ENCODE assay signal across 9 mouse cellular contexts in genomic region chr1:58794705-58795104, GRCm38 (mm10). TPM values are rescaled to one million over a fixed set of nuclear protein-coding genes. Genes with fewer than 3 reads are reported as not detected.
A peak's percentile ranks its signal among the peaks of the same experiment; 100 is the strongest.
DNase-seq lines count a peak whose midpoint lies in the region; ATAC-seq and TF ChIP-seq lines count a peak whose summit lies in the region.
"Had no signal": no experiment of that assay in that cellular context is flagged by ENCODE, and none has a peak within 500 bp of the region (broad histone marks: within the 10 kb centered on the region; RNA-seq: fewer than 3 reads in every experiment).

No protein-coding gene starts in this region.

- H3K9me3 ChIP-seq in heart, embryonic 14.5 days (ENCODE audit: control insufficient read depth, low read length): peaks cover 4% of the 10 kb centered on the region; the same call in 1 of the 2 replicates
- peaks cover 4% of the 10 kb centered on the region; the same call in 1 of the 2 replicates for H3K9me3 ChIP-seq in limb, embryonic 12.5 days
- H3K9me3 ChIP-seq: midbrain, embryonic 15.5 days had no signal

- H3K27ac ChIP-seq in heart, embryonic 14.5 days (replicated peaks in 1 of 2; ENCODE audit: control insufficient read depth in 1 of 2, insufficient read depth in 1 of 2, low read depth in 2 of 2, low read length in 2 of 2): peak overlapping the region; percentile 46 to 62; a peak in 3 of 4 replicates
- peak overlapping the region; percentile 93; the same call in 1 of the 2 replicates for H3K27ac ChIP-seq in spleen, adult 2 months (ENCODE audit: insufficient read depth, low read length)
- H3K27ac ChIP-seq in limb, embryonic 12.5 days: no peak overlapping the region
- H3K27ac ChIP-seq: midbrain, embryonic 15.5 days had no signal

- no peak for TF ChIP-seq POLR2A in spleen, adult 2 months (IDR thresholded peaks at IDR 0.05; ENCODE audit: low read depth, low read length)

- H3K36me3 ChIP-seq in heart, embryonic 14.5 days (ENCODE audit: control insufficient read depth, insufficient read depth, low read length): peaks cover 11% of the 10 kb centered on the region; the same call in 1 of the 2 replicates
- peaks cover 7% of the 10 kb centered on the region; the same call in 1 of the 2 replicates for H3K36me3 ChIP-seq in spleen, adult 2 months (ENCODE audit: control insufficient read depth, insufficient read depth, low read length)
- H3K36me3 ChIP-seq in limb, embryonic 12.5 days: peaks cover 7% of the 10 kb centered on the region; the same call in 1 of the 2 replicates
- H3K36me3 ChIP-seq: midbrain, embryonic 15.5 days had no signal

- H3K4me3 ChIP-seq in heart, embryonic 14.5 days (ENCODE audit: control insufficient read depth in 1 of 2, insufficient read depth in 1 of 2, low read depth in 1 of 2, low read length in 2 of 2): peak overlapping the region; percentile 67 to 73
- H3K4me3 ChIP-seq in spleen, adult 2 months (ENCODE audit: extremely low read depth, insufficient read depth, insufficient read length): peak overlapping the region; percentile 89; the same call in 1 of the 2 replicates
- H3K4me3 ChIP-seq in limb, embryonic 12.5 days (replicated peaks): peak overlapping the region; percentile 49; the same call in 1 of the 2 replicates

- H3K4me1 ChIP-seq in heart, embryonic 14.5 days (ENCODE audit: control insufficient read depth in 2 of 2, insufficient read depth in 2 of 2, low read length in 2 of 2): peaks cover 0 to 5% of the 10 kb centered on the region in 2 experiments; a peak in 3 of 4 replicates
- no peaks in the 10 kb centered on the region for H3K4me1 ChIP-seq in spleen, adult 2 months (ENCODE audit: control insufficient read depth, insufficient read depth, insufficient read length)
- peaks cover 6% of the 10 kb centered on the region; the same call in 1 of the 2 replicates for H3K4me1 ChIP-seq in limb, embryonic 12.5 days (replicated peaks)

- ATAC-seq in heart, embryonic 14.5 days (ENCODE audit: insufficient number of reproducible peaks, insufficient read depth, low FRiP score, low read depth): no peak
- no peak for ATAC-seq in limb, embryonic 12.5 days (ENCODE audit: insufficient number of reproducible peaks, insufficient read depth, low FRiP score, low TSS enrichment, low read depth)

- no peak for TF ChIP-seq CTCF in spleen, adult 2 months (IDR thresholded peaks at IDR 0.05; ENCODE audit: extremely low read depth, insufficient read depth, insufficient read length, insufficient replicate concordance)

- no peak for DNase-seq in heart, adult 9 months (ENCODE audit: low spot score in 2 of 2)
- no peak for DNase-seq in spleen, adult 2 months (ENCODE audit: low read depth in 1 of 2, low spot score in 2 of 2)
- no peak for DNase-seq in spleen, postnatal 4 days (ENCODE audit: low spot score in 2 of 2)
- DNase-seq in cerebellum, postnatal 14 days: no peak
- DNase-seq in adrenal gland, adult (ENCODE audit: inconsistent age in 2 of 2, low spot score in 1 of 2): no peak
- DNase-seq in urinary bladder, postnatal 25 days (ENCODE audit: low spot score): no peak

- H3K9ac ChIP-seq in heart, embryonic 14.5 days (ENCODE audit: low read length): peak overlapping the region; percentile 81; the same call in 1 of the 2 replicates
- no peak overlapping the region for H3K9ac ChIP-seq in limb, embryonic 12.5 days (replicated peaks)

- WGBS in heart, embryonic 14.5 days: 47% methylated on average over 2 of the region's 2 CpGs
- WGBS in spleen, adult 2 months: 57% methylated on average over 2 of the region's 2 CpGs
- 50% methylated on average over 2 of the region's 2 CpGs for WGBS in limb, embryonic 12.5 days

- peak overlapping the region; percentile 76 for H3K4me2 ChIP-seq in heart, embryonic 14.5 days (ENCODE audit: low read length)
- H3K4me2 ChIP-seq in limb, embryonic 12.5 days: peak overlapping the region; percentile 64

- no peaks in the 10 kb centered on the region for H3K27me3 ChIP-seq in heart, embryonic 14.5 days (ENCODE audit: control insufficient read depth, insufficient read depth, low read length)
- no peaks in the 10 kb centered on the region for H3K27me3 ChIP-seq in spleen, adult 2 months (ENCODE audit: control insufficient read depth, insufficient read depth, low read length)
- no peaks in the 10 kb centered on the region for H3K27me3 ChIP-seq in limb, embryonic 12.5 days
- H3K27me3 ChIP-seq: midbrain, embryonic 15.5 days had no signal

RNA-seq across cellular contexts. Expression of gene Casp8, which starts 0.5 kb away (rescaled TPM):
- polyA plus RNA-seq in heart, embryonic 14.5 days (2014; fragmentation: Nextera tagmentation; extraction: Ambion mirVana): 17.3 and 19.7 TPM in 2 replicates
- polyA plus RNA-seq in spleen, adult 2 months (2012; rRNA removed): 5.6 and 6.3 TPM in 2 replicates
- 20.1 and 22.0 TPM in 2 replicates for polyA plus RNA-seq in limb, embryonic 12.5 days (2016; fragmentation: Nextera tagmentation; extraction: Ambion mirVana)
